Mouse (Mus musculus): ENCODE measurements around the gene Ptprr.

- TF ChIP-seq POLR2A (IDR thresholded peaks at IDR 0.05; ENCODE audit: insufficient read depth, low read depth, low read length) (no peak), CTCF (IDR thresholded peaks at IDR 0.05) (no peak)
Measured at GRCm38 (mm10) chr10:116272156-116272555, 254.1 kb downstream of the Ptprr start.

All from heart, adult 2 months (tissue).